Mouse (Mus musculus): ENCODE measurements around the gene Ambra1.

Gene Ambra1

DNA sequence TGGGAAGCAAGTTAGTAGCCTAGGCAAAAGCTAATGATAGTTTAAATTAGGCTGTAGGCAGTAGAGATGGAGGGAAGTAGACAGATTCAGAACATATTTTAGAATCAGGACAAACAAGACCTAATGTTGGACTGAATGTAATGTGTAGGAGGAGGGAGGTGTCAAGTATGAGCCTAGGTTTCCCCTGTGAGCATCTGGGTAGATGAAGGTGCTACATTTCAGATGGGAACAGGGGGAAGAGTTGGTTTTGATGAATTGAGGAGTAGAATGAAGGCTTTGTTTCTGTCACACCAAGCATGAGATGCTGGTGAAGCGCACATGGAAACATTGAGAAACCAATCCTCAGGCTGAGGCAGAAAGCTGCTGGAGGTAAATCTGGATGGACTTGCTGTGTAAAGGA lies 9.7 kb downstream of the Ambra1 start:
- no peak for DNase-seq

- no peak for DNase-seq
Observed at GRCm38 (mm10) chr2:91744686-91745085, 14.8 kb downstream of the Ambra1 start.

DNA sequence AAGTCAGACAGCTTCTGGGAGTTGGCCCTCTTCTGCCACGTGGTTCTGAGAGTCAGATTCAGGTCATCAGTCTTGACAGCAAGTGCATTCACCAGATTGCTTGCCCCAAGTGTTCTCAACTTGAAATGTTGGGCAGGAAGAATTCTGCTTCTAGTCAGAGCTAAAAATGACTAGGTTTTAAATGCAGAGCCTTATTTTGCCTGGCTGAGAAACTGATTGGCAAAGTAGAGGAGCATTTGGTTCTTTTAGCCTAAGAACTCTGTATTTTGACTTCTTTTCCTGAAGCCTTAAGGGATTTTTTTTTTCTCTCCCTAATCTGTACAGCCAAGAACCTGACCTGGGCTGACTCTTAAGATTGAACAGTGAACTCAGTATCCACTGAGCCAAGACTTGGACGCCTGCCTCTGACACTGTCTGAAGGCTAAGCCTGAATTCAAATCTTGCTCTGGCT lies 19.9 kb downstream of the Ambra1 start:
- DNase-seq: peak; percentile 54

DNA sequence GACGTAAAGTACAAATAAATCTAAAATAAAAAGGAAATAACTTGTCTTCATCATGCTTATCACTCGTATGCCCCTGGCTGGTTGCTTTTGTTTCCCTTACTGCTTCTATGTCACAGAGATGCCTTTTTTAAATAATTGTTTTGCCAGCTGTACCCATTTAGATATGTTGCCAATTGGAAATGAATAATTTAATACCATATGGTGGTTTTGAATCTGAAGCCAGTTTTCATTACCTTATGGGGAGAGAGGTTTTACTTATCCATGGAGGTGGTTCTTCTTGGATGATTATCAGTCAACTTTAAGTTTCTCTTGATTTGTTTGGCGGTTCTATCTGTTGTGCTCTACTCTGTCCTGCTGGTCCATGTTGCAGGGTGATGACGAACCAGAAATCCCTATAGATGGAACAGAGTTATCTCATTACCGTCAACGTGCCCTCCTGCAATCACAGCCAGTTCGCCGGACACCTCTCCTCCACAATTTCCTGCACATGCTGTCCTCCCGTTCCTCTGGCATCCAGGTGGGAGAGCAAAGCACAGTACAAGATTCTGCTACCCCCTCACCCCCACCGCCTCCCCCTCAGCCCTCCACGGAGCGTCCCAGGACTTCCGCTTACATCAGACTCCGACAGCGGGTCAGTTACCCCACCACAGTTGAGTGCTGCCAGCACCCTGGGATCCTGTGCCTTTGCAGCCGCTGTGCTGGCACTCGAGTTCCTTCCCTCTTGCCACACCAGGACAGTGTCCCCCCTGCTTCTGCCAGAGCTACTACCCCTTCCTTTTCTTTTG lies 42.2 kb downstream of the Ambra1 start:
- DNase-seq: no peak

DNA sequence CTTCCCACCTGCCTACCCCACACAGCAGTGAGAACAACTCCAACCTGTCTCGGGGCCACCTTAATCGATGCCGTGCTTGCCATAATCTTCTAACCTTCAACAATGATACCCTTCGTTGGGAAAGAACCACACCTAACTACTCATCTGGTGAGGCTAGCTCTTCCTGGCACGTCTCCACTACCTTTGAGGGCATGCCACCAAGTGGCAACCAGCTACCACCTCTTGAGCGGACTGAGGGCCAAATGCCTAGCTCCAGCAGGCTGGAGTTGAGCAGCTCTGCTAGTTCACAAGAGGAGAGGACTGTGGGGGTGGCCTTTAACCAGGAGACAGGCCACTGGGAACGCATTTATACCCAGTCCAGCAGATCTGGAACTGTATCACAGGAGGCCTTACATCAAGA lies 43.4 kb downstream of the Ambra1 start:
- DNase-seq: no peak

GRCm38 (mm10) chr2:91779166-91779565 lies 49.2 kb downstream of the Ambra1 start:
- DNase-seq: peak; percentile 43

DNA sequence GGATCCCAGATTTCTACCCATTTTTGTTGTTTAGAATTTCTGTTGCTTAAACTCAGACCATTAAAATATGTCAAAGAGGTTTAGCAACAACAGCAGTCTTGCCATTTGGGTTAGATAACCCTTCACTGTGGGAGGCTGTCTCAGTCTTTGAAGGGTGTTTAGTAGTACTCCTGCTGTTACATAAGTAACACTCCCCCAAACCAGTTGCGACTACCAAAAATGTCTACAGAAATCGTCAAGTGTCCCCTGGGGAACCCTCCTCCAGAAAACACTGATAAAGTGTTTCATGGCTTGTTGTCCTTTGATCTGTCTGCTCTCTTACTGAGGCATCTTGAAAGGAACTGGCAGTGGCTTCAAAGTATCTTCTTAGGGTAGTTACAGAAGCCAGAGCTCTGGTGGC lies 61.7 kb downstream of the Ambra1 start:
- peak; percentile 21 for DNase-seq

DNA sequence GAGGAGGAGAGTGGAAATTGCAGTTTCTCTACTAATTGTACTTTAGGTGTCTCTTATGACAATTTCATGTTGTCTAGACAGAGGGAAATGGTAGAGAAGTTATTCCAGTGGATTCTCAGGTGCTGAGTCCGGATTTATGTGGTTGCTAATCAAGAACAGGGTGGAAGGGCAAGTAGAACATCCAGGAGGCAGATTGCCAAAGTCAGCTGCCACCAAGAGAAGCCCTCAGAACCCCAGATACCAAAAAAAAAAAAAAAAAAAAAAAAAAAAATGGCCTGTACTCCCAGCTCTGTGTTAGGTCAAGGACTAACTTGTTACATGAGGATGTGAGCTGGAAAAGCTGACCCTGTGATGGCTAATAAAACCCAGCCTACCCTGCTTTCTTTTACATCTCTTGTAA lies 62.4 kb downstream of the Ambra1 start:
- no peak for DNase-seq

GRCm38 (mm10) chr2:91794466-91794865 lies 64.5 kb downstream of the Ambra1 start:
- no peak for DNase-seq

GRCm38 (mm10) chr2:91795091-91795490 lies 65.2 kb downstream of the Ambra1 start:
- peak; percentile 53 for DNase-seq

DNA sequence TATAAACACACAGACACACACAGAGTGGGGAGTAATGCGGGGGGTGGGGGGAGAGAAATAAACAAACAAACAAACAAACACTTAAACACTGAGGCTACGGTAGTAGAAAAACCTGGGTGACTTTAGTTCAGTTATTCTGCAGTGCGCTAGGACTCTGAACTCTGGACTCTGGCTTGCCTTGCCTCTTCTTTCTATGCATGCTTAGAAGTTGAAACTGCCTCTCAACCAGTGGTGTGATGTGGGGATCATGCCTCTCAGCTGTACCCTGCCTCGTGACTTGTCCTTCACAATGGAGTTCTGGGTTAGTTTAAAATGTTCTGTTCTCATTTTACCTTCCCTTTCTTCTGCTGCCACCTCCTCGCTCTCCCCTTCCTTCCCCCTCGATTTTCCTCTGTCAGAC lies 81.5 kb downstream of the Ambra1 start:
- DNase-seq: no peak

DNA sequence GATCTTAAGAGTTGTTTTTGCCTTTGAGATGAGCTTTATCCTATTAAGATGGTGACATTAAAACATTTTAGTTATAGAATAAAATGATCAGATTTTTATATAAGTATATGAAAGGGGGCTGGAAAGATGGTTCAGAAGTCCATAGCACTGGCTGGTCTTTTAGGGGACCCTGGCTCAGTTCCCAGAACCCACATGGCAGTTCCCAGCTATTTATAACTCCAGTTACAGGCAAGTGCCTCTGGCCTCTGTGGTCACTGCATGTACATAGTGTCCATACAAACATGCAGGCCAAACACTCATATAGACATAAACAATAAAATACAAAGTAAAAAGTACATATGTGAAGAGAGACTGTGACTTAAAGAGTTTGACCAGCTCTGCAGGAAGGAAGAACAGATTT lies 86.8 kb downstream of the Ambra1 start:
- no peak for DNase-seq

- DNase-seq: no peak
Observed at GRCm38 (mm10) chr2:91832227-91832626, 102.3 kb downstream of the Ambra1 start.

DNA sequence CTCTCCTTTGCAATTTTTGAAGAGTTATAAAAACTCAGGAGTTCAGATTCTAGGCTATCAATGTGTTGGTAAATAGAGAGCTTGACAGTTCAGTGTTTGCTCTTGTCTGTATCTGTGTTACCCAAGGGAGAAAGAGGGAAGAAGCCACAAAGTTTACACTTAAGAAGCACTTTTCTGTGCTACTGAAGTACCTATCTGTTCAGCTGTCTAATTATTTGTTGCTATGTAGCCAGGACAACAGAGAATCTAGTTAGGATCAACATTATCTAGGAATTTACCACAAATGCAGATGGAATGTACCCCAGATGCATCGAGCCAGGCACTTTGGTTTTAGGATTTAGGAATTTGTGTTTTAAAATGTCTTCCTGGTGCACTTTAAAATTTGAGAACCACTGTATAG lies 104.3 kb downstream of the Ambra1 start:
- no peak for DNase-seq

DNA sequence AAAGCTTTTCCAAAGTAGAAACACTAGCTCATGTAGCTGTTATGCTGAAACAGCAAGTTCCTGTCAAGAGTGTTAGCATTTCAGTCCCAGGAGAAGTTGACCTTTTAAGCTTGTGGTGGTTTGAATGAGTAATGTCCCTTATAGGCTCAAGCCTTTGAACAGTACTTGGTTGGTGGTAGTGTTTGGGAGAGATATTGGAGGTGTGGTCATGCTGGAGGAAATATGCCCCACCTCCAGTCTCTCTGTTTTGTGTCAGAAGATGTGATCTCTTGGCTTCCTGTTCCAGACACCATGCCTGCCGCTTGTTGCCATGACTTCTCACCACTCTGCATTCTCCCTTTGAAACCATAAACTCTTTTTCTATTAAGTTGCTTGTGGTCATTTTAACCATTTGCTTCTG lies 105.1 kb downstream of the Ambra1 start:
- DNase-seq: no peak

- no peak for DNase-seq
Observed at GRCm38 (mm10) chr2:91835631-91836030, 105.7 kb downstream of the Ambra1 start.

GRCm38 (mm10) chr2:91844085-91844484 lies 114.2 kb downstream of the Ambra1 start:
- no peak for DNase-seq

DNA sequence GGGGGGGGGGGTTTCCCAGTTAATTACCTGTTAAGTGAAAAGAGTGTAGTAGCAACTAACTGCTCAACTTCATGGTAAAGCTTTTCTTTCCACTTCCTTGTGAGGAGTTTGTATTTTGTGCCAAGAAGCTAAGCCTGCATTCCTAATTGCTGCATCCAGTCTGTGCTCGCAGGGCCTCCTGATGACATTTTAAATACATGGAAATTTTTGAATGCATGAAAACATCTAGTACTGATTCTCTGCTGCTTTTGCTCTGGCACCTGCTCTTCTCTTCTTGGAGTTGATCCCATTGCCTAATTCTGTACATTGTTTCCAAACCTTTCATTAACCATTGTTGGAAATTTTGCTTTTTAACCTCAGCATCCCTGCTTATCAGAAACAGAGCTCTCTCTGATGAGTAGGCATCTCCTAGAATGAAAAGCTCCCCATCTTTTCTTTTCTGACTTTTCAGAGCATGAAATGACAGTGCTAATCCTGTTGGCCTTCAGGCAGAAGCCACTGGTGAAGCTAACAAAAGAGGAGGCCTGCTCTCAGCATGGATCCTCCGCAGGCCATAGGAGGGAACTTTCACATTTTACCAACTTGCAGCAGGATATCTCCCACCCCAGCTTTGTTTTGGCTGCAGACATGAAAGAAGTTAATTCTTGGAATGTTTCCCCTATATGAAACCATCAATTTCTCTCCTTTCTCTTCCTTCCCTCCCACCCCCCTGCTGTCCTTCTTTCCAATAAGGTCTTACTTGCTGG lies 122.7 kb downstream of the Ambra1 start:
- no peak for DNase-seq

DNA sequence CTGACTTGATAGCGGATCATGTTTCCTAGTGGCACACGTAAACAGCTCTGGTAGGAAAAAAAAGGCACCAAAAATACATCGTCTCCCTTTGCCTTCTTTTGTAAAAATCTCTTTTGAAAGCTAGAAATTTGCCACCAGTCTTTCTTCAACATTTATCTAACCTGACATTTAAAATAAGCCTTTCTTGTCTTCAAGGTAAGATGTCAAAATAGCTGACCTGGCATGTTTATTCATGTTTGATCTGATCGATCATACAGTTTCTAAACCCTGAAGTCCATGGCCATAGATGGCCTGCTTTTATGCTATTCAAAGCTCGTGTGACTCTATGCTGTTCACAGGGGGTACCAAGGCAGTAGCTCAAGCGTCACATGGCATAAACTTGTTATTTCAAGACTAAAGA lies 124.6 kb downstream of the Ambra1 start:
- DNase-seq: no peak

- DNase-seq: peak; percentile 4
Observed at GRCm38 (mm10) chr2:91856958-91857357, 127.0 kb downstream of the Ambra1 start.

DNA sequence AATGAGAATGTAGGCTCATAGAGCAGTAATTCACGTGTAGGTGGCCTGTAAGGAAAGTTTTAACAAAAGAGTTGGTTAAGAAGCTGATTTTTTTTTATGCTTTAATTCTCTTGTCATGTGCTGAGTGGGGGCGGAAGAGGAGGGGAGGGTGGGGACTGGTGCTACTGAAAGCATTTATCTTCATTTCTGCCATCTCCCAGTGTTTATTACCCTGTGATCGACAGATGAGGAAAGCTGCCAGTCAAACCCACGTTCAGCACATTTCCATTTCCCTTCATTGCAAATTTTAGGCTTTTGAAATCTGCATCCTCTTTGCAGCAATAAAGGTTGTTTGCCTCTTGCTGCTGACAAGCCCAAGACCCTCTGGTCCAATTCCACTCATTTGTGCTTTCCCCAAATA lies 129.5 kb downstream of the Ambra1 start:
- no peak for DNase-seq

DNA sequence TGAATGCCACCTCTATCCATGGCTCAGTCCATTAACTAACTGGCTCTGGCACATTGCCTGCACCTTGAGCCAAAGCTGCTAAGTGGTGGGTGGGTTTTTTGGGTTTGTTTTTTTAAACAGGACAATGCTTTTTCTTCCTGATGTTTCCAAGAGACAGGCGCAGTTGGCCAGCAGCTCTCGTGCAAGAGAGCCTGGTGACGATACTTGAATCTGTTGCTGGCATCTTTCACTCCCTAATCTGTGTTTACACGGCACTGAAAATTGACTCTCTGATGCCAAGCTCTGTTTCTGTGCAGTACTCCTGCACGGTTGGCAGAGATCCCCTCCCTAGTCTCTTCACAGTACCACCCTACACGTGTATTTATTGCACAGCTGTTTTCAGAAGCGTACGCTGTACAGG lies 140.8 kb downstream of the Ambra1 start:
- peak; percentile 65 for DNase-seq

DNA sequence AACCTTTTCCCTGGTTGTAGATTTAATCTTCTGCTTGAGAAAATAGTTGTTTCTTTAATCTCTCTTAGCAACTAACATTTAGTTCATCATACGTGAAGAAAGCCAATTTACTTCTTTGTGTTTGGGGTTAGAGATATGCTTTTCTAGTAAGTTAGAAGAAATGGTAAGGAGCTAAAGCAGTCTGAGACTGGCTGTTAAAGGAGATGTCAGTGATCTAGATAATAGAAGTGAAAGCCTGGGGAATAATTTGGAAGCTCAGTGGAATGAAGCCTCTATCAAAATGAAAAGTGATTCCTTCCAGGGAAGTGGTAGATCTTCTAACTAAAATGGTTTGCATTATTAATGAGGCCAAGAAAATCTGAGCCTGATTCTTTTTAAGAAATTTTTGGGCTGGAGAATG lies 141.3 kb downstream of the Ambra1 start:
- no peak for DNase-seq

DNA sequence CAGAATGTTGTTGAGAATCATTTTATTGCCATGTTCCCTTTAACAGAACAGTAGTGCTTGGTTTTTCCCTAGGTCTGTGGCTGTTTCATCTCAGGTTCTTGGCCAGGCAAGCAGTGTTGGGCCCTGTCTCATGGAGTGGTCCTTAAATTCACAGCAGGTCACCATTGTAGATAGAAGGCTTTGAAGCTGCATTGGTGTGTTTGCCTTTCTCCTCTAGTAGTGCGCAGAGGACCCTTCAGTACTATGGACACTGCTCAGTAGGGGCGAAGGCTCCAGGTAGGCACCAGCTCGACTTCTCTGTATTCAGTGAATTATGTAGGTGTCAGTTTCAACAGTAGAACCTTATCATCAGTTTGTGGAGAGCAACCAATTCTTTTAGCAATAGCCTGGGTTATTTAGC lies 142.7 kb downstream of the Ambra1 start:
- peak; percentile 27 for DNase-seq

Measured in lung, postnatal 36 days (tissue).